In the genomic region with DNA sequence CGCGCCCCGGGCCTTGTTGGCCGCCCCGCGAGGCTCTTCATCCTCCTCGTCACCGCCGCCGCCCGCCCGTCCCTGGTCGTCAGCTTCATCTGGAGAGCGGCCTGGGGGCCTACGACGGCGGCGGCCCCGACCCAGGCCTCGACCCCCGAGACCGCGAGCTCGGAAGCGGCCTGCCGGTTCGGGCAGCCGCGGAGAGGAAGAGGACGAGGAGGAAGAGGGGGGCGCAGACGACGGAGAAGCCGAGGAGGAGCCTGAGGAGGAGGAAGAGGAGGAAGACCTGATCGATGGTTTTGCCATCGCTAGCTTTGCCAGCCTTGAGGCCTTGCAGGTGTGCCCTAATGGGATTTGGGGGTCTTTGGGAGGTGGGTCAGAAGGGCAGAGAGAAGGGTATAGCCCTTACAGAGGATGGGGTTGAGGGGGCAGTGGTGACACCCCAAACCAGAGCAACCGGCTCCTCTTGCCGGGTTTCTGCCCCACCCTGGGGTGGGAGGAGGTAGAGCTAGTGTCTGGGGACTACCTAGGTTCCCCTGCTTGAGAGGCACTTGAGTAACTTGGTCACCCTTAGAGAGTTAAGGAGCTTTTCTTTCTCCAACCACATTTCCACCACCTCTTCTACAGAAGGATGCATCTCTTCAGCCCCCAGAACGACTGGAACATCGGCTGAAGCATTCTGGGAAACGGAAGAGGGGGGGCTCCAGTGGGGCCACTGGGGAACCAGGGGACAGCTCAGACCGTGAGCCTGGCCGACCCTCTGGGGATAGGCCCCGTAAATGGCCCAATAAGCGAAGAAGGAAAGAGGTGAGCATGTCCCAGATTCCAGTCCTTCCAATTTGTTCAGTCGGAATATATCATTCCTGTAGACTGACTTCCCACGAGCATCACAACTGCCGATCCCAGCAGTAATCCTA, we compare ENCODE assay signal across 8 mouse cellular contexts. TPM values are rescaled to one million over a fixed set of nuclear protein-coding genes. Genes with fewer than 3 reads are reported as not detected.
DNase-seq lines count a peak whose midpoint lies in the region; ATAC-seq and TF ChIP-seq lines count a peak whose summit lies in the region.

No protein-coding gene starts in this region.

- peaks cover 3% of the 10 kb centered on the region; the same call in 1 of the 2 replicates for H3K4me1 ChIP-seq in cortical plate, adult 2 months (ENCODE audit: control insufficient read depth, insufficient read depth, low read length)
- peaks cover 13% of the 10 kb centered on the region; the same call in 1 of the 2 replicates for H3K4me1 ChIP-seq in liver, adult 2 months (ENCODE audit: control insufficient read depth, insufficient read depth, low read length)
- H3K4me1 ChIP-seq in neural tube, embryonic 15.5 days: peaks cover 46% of the 10 kb centered on the region

- 3% methylated on average over 48 of the region's 48 CpGs for WGBS in liver, adult 2 months
- 4% methylated on average over 47 of the region's 48 CpGs for WGBS in neural tube, embryonic 15.5 days

- no peaks in the 10 kb centered on the region for H3K9me3 ChIP-seq in neural tube, embryonic 15.5 days (replicated peaks)

- peak overlapping the region; percentile 90 for H3K27ac ChIP-seq in cortical plate, adult 2 months (ENCODE audit: insufficient read depth, low read length)
- H3K27ac ChIP-seq in liver, adult 2 months (replicated peaks; ENCODE audit: insufficient read depth, low read depth, low read length): peak overlapping the region; percentile 87
- peak overlapping the region; percentile 99 for H3K27ac ChIP-seq in neural tube, embryonic 15.5 days (replicated peaks)

- H3K27me3 ChIP-seq in liver, adult 2 months (ENCODE audit: control insufficient read depth, insufficient read depth, low read length): no peaks in the 10 kb centered on the region
- H3K27me3 ChIP-seq in neural tube, embryonic 15.5 days (replicated peaks): no peaks in the 10 kb centered on the region

- no peak for TF ChIP-seq CTCF in cortical plate, adult 2 months (IDR thresholded peaks at IDR 0.05; ENCODE audit: extremely low read depth, insufficient read depth, low read length)
- TF ChIP-seq CTCF in liver, adult 2 months (IDR thresholded peaks at IDR 0.05; ENCODE audit: low read depth, low read length): no peak

- H3K36me3 ChIP-seq in liver, adult 2 months (ENCODE audit: control insufficient read depth, insufficient read depth, low read length): peaks cover 40% of the 10 kb centered on the region
- H3K36me3 ChIP-seq in neural tube, embryonic 15.5 days: peaks cover 47% of the 10 kb centered on the region

- H3K4me3 ChIP-seq in cortical plate, adult 2 months (ENCODE audit: insufficient read depth, low read length): peak overlapping the region; percentile 52
- H3K4me3 ChIP-seq in liver, adult 2 months (ENCODE audit: insufficient read depth, low read depth, low read length): peak overlapping the region; percentile 52
- peak overlapping the region; percentile 99 for H3K4me3 ChIP-seq in neural tube, embryonic 15.5 days (replicated peaks)

- TF ChIP-seq POLR2A in cortical plate, adult 2 months (IDR thresholded peaks at IDR 0.05; ENCODE audit: extremely low read depth, insufficient read depth, low read length): no peak
- TF ChIP-seq POLR2A in liver, adult 2 months (IDR thresholded peaks at IDR 0.05; ENCODE audit: extremely low read depth, insufficient read depth, low read length): no peak

- no peak for ATAC-seq in neural tube, embryonic 15.5 days (ENCODE audit: low FRiP score)
- no peak for ATAC-seq in erythroid progenitor cell, adult 5-6 weeks (replicated peaks; ENCODE audit: low FRiP score, poor library complexity, severe bottlenecking)

- H3K9ac ChIP-seq in liver, adult 2 months (ENCODE audit: low read depth, low read length): peak overlapping the region; percentile 97
- peak overlapping the region; percentile 87 for H3K9ac ChIP-seq in neural tube, embryonic 15.5 days (replicated peaks)

- DNase-seq in right cerebral cortex, postnatal 25 days: peak; percentile 22
- no peak for DNase-seq in right cerebral cortex, postnatal 4 days
- DNase-seq in heart, postnatal 36 days: peak; percentile 27 to 28
- DNase-seq in liver, adult 2 months (ENCODE audit: extremely low read depth, low read depth, low spot score): no peak
- DNase-seq in left cerebral cortex, postnatal 36 days (ENCODE audit: low spot score in 2 of 2): no peak

- peak overlapping the region; percentile 97 for H3K4me2 ChIP-seq in neural tube, embryonic 15.5 days

- intact Hi-C loops in heart, postnatal 36 days (cut with DNase I): loop anchor here (10.0 kb wide), 2 partner anchors 285 to 455 kb away; a partner anchor contains a TSS
- intact Hi-C loops in left cerebral cortex, postnatal 36 days (cut with DNase I): loop anchor here (5.0 kb wide), 1 partner anchor 33 kb away; a partner anchor contains a TSS

- peaks cover 11% of the 10 kb centered on the region; the same call in 1 of the 2 replicates for H3K79me2 ChIP-seq in liver, adult 2 months (ENCODE audit: control insufficient read depth, insufficient read depth, low read length)

RNA-seq across cellular contexts. Expression of a gene that starts 0.6 kb away (rescaled TPM):
- 26.6 and 27.1 TPM in 2 replicates for polyA plus RNA-seq in cortical plate, adult 2 months (2012; rRNA removed)
- 10 to 100 TPM; 32.2 to 35.0 TPM for total RNA-seq in heart, postnatal 36 days (2021)
- total RNA-seq in liver, adult 2 months (2014; rRNA removed): 3.6 and 6.4 TPM in 2 replicates
- 9.5 and 11.8 TPM in 2 replicates for polyA plus RNA-seq in liver, adult 2 months (2012; rRNA removed)
- polyA plus RNA-seq in neural tube, embryonic 15.5 days (2015; fragmentation: Nextera tagmentation; extraction: Ambion mirVana): 10.7 and 12.2 TPM in 2 replicates
- 10 to 100 TPM; 48.7 to 61.4 TPM for total RNA-seq in left cerebral cortex, postnatal 36 days (2021)
- 103 and 125 TPM in 2 replicates for total RNA-seq in erythroid progenitor cell, adult 5-6 weeks (2015; ENCODE audit: low replicate concordance)
- 28.1 and 32.7 TPM in 2 replicates for total RNA-seq in erythroid progenitor cell, adult 5-6 weeks (2017; ENCODE audit: low replicate concordance)

RNA-seq across cellular contexts. Expression of a gene that starts 20.2 kb away (rescaled TPM):
- polyA plus RNA-seq in cortical plate, adult 2 months (2012; rRNA removed): 44.0 and 44.8 TPM in 2 replicates
- 10 to 100 TPM; 25.8 to 28.1 TPM for total RNA-seq in heart, postnatal 36 days (2021)
- 8.3 and 9.5 TPM in 2 replicates for total RNA-seq in liver, adult 2 months (2014; rRNA removed)
- 41.5 and 44.6 TPM in 2 replicates for polyA plus RNA-seq in liver, adult 2 months (2012; rRNA removed)
- 35.9 and 37.5 TPM in 2 replicates for polyA plus RNA-seq in neural tube, embryonic 15.5 days (2015; fragmentation: Nextera tagmentation; extraction: Ambion mirVana)
- total RNA-seq in left cerebral cortex, postnatal 36 days (2021): 10 to 100 TPM; 25.7 to 30.2 TPM
- total RNA-seq in erythroid progenitor cell, adult 5-6 weeks (2015; ENCODE audit: low replicate concordance): 147 and 172 TPM in 2 replicates
- total RNA-seq in erythroid progenitor cell, adult 5-6 weeks (2017; ENCODE audit: low replicate concordance): 31.9 and 84.3 TPM in 2 replicates

RNA-seq across cellular contexts. Expression of a gene that starts 30.6 kb away (rescaled TPM):
- 5.3 and 5.8 TPM in 2 replicates for polyA plus RNA-seq in cortical plate, adult 2 months (2012; rRNA removed)
- 1 to 10 TPM; 1.4 to 1.7 TPM for total RNA-seq in heart, postnatal 36 days (2021)
- 0.47 and 0.74 TPM in 2 replicates for total RNA-seq in liver, adult 2 months (2014; rRNA removed)
- polyA plus RNA-seq in liver, adult 2 months (2012; rRNA removed): 0.92 and 1.9 TPM in 2 replicates
- polyA plus RNA-seq in neural tube, embryonic 15.5 days (2015; fragmentation: Nextera tagmentation; extraction: Ambion mirVana): 13.4 TPM in 2 replicates
- 1 to 10 TPM; 5.8 to 7.9 TPM for total RNA-seq in left cerebral cortex, postnatal 36 days (2021)
- 3.2 and 3.8 TPM in 2 replicates for total RNA-seq in erythroid progenitor cell, adult 5-6 weeks (2015; ENCODE audit: low replicate concordance)
- total RNA-seq in erythroid progenitor cell, adult 5-6 weeks (2017; ENCODE audit: low replicate concordance): 3.1 and 6.1 TPM in 2 replicates

RNA-seq across cellular contexts. Expression of a gene that starts 32.2 kb away (rescaled TPM):
- 24.7 and 26.4 TPM in 2 replicates for polyA plus RNA-seq in cortical plate, adult 2 months (2012; rRNA removed)
- total RNA-seq in heart, postnatal 36 days (2021): 10 to 100 TPM; 52.1 to 58.8 TPM
- total RNA-seq in liver, adult 2 months (2014; rRNA removed): 10.9 and 13.8 TPM in 2 replicates
- 8.9 and 9.6 TPM in 2 replicates for polyA plus RNA-seq in liver, adult 2 months (2012; rRNA removed)
- 46.7 and 48.3 TPM in 2 replicates for polyA plus RNA-seq in neural tube, embryonic 15.5 days (2015; fragmentation: Nextera tagmentation; extraction: Ambion mirVana)
- total RNA-seq in left cerebral cortex, postnatal 36 days (2021): 100 to 1,000 TPM in 1 of 2 experiments, 10 to 100 TPM in 1; 99.0 to 131 TPM
- total RNA-seq in erythroid progenitor cell, adult 5-6 weeks (2015; ENCODE audit: low replicate concordance): 80.4 and 99.3 TPM in 2 replicates
- 77.0 and 90.5 TPM in 2 replicates for total RNA-seq in erythroid progenitor cell, adult 5-6 weeks (2017; ENCODE audit: low replicate concordance)

RNA-seq across cellular contexts. Expression of a gene that starts 39.8 kb away (rescaled TPM):
- polyA plus RNA-seq in cortical plate, adult 2 months (2012; rRNA removed): 11.3 and 13.3 TPM in 2 replicates
- total RNA-seq in heart, postnatal 36 days (2021): 10 to 100 TPM; 10.3 to 10.5 TPM
- 4.6 and 7.7 TPM in 2 replicates for total RNA-seq in liver, adult 2 months (2014; rRNA removed)
- polyA plus RNA-seq in liver, adult 2 months (2012; rRNA removed): 5.9 and 7.5 TPM in 2 replicates
- polyA plus RNA-seq in neural tube, embryonic 15.5 days (2015; fragmentation: Nextera tagmentation; extraction: Ambion mirVana): 13.3 and 14.7 TPM in 2 replicates
- 10 to 100 TPM in 1 of 2 experiments, 1 to 10 TPM in 1; 7.6 to 15.0 TPM for total RNA-seq in left cerebral cortex, postnatal 36 days (2021)
- 58.7 and 63.1 TPM in 2 replicates for total RNA-seq in erythroid progenitor cell, adult 5-6 weeks (2015; ENCODE audit: low replicate concordance)
- total RNA-seq in erythroid progenitor cell, adult 5-6 weeks (2017; ENCODE audit: low replicate concordance): 25.4 and 45.8 TPM in 2 replicates

Comparison
In these comparisons a context has a peak if more than half of its experiments do, and no peak if none do; other contexts are left out.
1. DNase-seq: peak in right cerebral cortex, postnatal 25 days (single experiment) and heart, postnatal 36 days (2 of 2); none in right cerebral cortex, postnatal 4 days (single experiment), liver, adult 2 months (single experiment) and left cerebral cortex, postnatal 36 days (0 of 2).
2. Peak in every context shown above with its lines, with median percentiles within 50 percentile points of each other: H3K27ac ChIP-seq and H3K4me3 ChIP-seq.